13 mouse cellular contexts compared by ENCODE assay signal in genomic region chr2:38485409-38485808, GRCm38 (mm10). TPM values are rescaled to one million over a fixed set of nuclear protein-coding genes. Genes with fewer than 3 reads are reported as not detected.
DNase-seq lines count a peak whose midpoint lies in the region; ATAC-seq lines count a peak whose summit lies in the region.
"Had no signal": no experiment of that assay in that cellular context is flagged by ENCODE, and none has a peak within 500 bp of the region (broad histone marks: within the 10 kb centered on the region; RNA-seq: fewer than 3 reads in every experiment).

No protein-coding gene starts in this region.

- no peak for DNase-seq in heart, postnatal 4 days
- no peak for DNase-seq in lung, postnatal 4 days
- DNase-seq in liver, embryonic 11.5 days (ENCODE audit: low spot score) = no peak
- DNase-seq in cerebellum, postnatal 25 days = no peak
- DNase-seq in gastrocnemius, adult 8-10 months (ENCODE audit: low spot score in 2 of 2) = no peak
- DNase-seq: embryo, embryonic 11 days had no signal

- no peak overlapping the region for H3K4me3 ChIP-seq in heart, embryonic 15.5 days
- H3K4me3 ChIP-seq in lung, embryonic 16.5 days (ENCODE audit: low read length) = no peak overlapping the region
- no peak overlapping the region for H3K4me3 ChIP-seq in liver, embryonic 11.5 days (ENCODE audit: low read depth, low read length)
- H3K4me3 ChIP-seq in stomach, embryonic 16.5 days (replicated peaks; ENCODE audit: low read length) = no peak overlapping the region
- H3K4me3 ChIP-seq: limb, embryonic 13.5 days; myocyte had no signal

- H3K4me2 ChIP-seq in heart, embryonic 15.5 days = no peak overlapping the region
- H3K4me2 ChIP-seq in lung, embryonic 16.5 days (ENCODE audit: low read depth, low read length) = no peak overlapping the region
- 0 out of 2 replicates have a peak overlapping the region, but pooled peaks have one; percentile 2 for H3K4me2 ChIP-seq in liver, embryonic 11.5 days
- peak overlapping the region; percentile 22; the same call in 1 of the 2 replicates for H3K4me2 ChIP-seq in stomach, embryonic 16.5 days (ENCODE audit: low read depth, low read length)
- H3K4me2 ChIP-seq: limb, embryonic 13.5 days had no signal

- H3K27me3 ChIP-seq in heart, embryonic 15.5 days = no peaks in the 10 kb centered on the region
- H3K27me3 ChIP-seq in lung, embryonic 16.5 days (ENCODE audit: control insufficient read depth, insufficient read depth, low read depth, low read length) = no peaks in the 10 kb centered on the region
- no peaks in the 10 kb centered on the region for H3K27me3 ChIP-seq in liver, embryonic 11.5 days (replicated peaks; ENCODE audit: control insufficient read depth, insufficient read depth, low read length)
- no peaks in the 10 kb centered on the region for H3K27me3 ChIP-seq in stomach, embryonic 16.5 days (ENCODE audit: control insufficient read depth, insufficient read depth, low read length)
- H3K27me3 ChIP-seq: limb, embryonic 13.5 days had no signal

- WGBS in heart, embryonic 15.5 days = 76% methylated on average over 3 of the region's 3 CpGs
- 67% methylated on average over 3 of the region's 3 CpGs for WGBS in lung, embryonic 16.5 days
- WGBS in liver, embryonic 11.5 days = 66% methylated on average over 3 of the region's 3 CpGs
- 69% methylated on average over 3 of the region's 3 CpGs for WGBS in stomach, embryonic 16.5 days

- peak overlapping the region; percentile 67 for H3K27ac ChIP-seq in heart, embryonic 15.5 days
- peak overlapping the region; percentile 87 for H3K27ac ChIP-seq in lung, embryonic 16.5 days (ENCODE audit: low read length)
- H3K27ac ChIP-seq in liver, embryonic 11.5 days (ENCODE audit: low read depth, low read length) = peak overlapping the region; percentile 84; the same call in 1 of the 2 replicates
- H3K27ac ChIP-seq in stomach, embryonic 16.5 days (ENCODE audit: low read length) = peak overlapping the region; percentile 92
- H3K27ac ChIP-seq: limb, embryonic 13.5 days had no signal

- H3K4me1 ChIP-seq in heart, embryonic 15.5 days (replicated peaks) = peaks cover 30% of the 10 kb centered on the region
- H3K4me1 ChIP-seq in lung, embryonic 16.5 days (replicated peaks; ENCODE audit: control insufficient read depth, insufficient read depth, low read length) = peaks cover 26% of the 10 kb centered on the region
- no peaks in the 10 kb centered on the region for H3K4me1 ChIP-seq in liver, embryonic 11.5 days (replicated peaks; ENCODE audit: control insufficient read depth, insufficient read depth, low read length)
- H3K4me1 ChIP-seq in stomach, embryonic 16.5 days (ENCODE audit: control insufficient read depth, insufficient read depth, low read length) = peaks cover 24% of the 10 kb centered on the region

- H3K9me3 ChIP-seq in heart, embryonic 15.5 days (replicated peaks) = no peaks in the 10 kb centered on the region
- 0 out of 2 replicates have a peak, but pooled peaks cover 4% of the 10 kb centered on the region for H3K9me3 ChIP-seq in lung, embryonic 16.5 days (ENCODE audit: control insufficient read depth, low read length)
- H3K9me3 ChIP-seq in liver, embryonic 11.5 days (ENCODE audit: control insufficient read depth, low read length) = no peaks in the 10 kb centered on the region
- no peaks in the 10 kb centered on the region for H3K9me3 ChIP-seq in stomach, embryonic 16.5 days (replicated peaks; ENCODE audit: control insufficient read depth, low read length)
- H3K9me3 ChIP-seq: limb, embryonic 13.5 days had no signal

- H3K9ac ChIP-seq in heart, embryonic 15.5 days = no peak overlapping the region
- no peak overlapping the region for H3K9ac ChIP-seq in lung, embryonic 16.5 days (ENCODE audit: low read length)
- H3K9ac ChIP-seq in liver, embryonic 11.5 days (ENCODE audit: low read depth, low read length) = no peak overlapping the region
- no peak overlapping the region for H3K9ac ChIP-seq in stomach, embryonic 16.5 days (ENCODE audit: low read length)
- H3K9ac ChIP-seq: limb, embryonic 13.5 days had no signal

- H3K36me3 ChIP-seq in heart, embryonic 15.5 days = no peaks in the 10 kb centered on the region
- no peaks in the 10 kb centered on the region for H3K36me3 ChIP-seq in lung, embryonic 16.5 days (ENCODE audit: control insufficient read depth, insufficient read depth, low read length)
- no peaks in the 10 kb centered on the region for H3K36me3 ChIP-seq in liver, embryonic 11.5 days (ENCODE audit: control insufficient read depth, insufficient read depth, low read length)
- no peaks in the 10 kb centered on the region for H3K36me3 ChIP-seq in stomach, embryonic 16.5 days (ENCODE audit: control insufficient read depth, insufficient read depth, low read length)
- H3K36me3 ChIP-seq: limb, embryonic 13.5 days had no signal

- ATAC-seq in heart, embryonic 15.5 days (replicated peaks; ENCODE audit: insufficient number of reproducible peaks, insufficient read depth, low FRiP score, low read depth) = no peak
- no peak for ATAC-seq in lung, embryonic 16.5 days (ENCODE audit: low read depth)
- ATAC-seq in liver, embryonic 11.5 days (replicated peaks; ENCODE audit: low FRiP score) = 0 out of 2 replicates have a peak, but pooled peaks have one; percentile 15
- ATAC-seq in stomach, embryonic 16.5 days (ENCODE audit: insufficient read depth, low FRiP score) = no peak
- ATAC-seq: activated CD4-positive, CD25-positive, alpha-beta regulatory T cell, adult 4 months; CD4-positive, CD25-positive, alpha-beta regulatory T cell, adult 4 months had no signal

RNA-seq across cellular contexts. Expression of gene Nek6, which starts 26.0 kb away (rescaled TPM):
- 60.8 and 71.4 TPM in 2 replicates for polyA plus RNA-seq in heart, embryonic 15.5 days (2015; fragmentation: Nextera tagmentation; extraction: Ambion mirVana)
- total RNA-seq in heart, postnatal 4 days (2021) = 10 to 100 TPM; 24.8 to 26.0 TPM
- 117 and 122 TPM in 2 replicates for polyA plus RNA-seq in lung, embryonic 16.5 days (2015; fragmentation: Nextera tagmentation; extraction: Ambion mirVana)
- 64.9 and 66.2 TPM in 2 replicates for polyA plus RNA-seq in liver, embryonic 11.5 days (2014; fragmentation: Nextera tagmentation; extraction: Ambion mirVana)
- 111 and 122 TPM in 2 replicates for polyA plus RNA-seq in stomach, embryonic 16.5 days (2015; fragmentation: Nextera tagmentation; extraction: Ambion mirVana)
- total RNA-seq in gastrocnemius, adult 8-10 months (2022) = 10 to 100 TPM; 10.7 to 15.6 (median 14.1) TPM

Comparison
In these comparisons a context has a peak if more than half of its experiments do, and no peak if none do; other contexts are left out.
1. H3K4me2 ChIP-seq: peak in liver, embryonic 11.5 days (single experiment) and stomach, embryonic 16.5 days (single experiment); none in heart, embryonic 15.5 days (single experiment) and lung, embryonic 16.5 days (single experiment).
2. Peak in every context shown above with its lines, with median percentiles within 50 percentile points of each other: H3K27ac ChIP-seq.